Mouse (Mus musculus) stomach, postnatal 0 days (tissue): Measurements from ENCODE around the gene Myo10.

Experiments
- CTCF ChIP-seq: IDR thresholded peaks from 2 replicates; pipeline ENCODE4 v1.5.1; 2016; ENCODE audit warnings: antibody characterized with exemption, low read depth, mild to moderate bottlenecking, moderate library complexity
- EP300 ChIP-seq: optimal IDR thresholded peaks from 2 replicates; pipeline ENCODE3; 2016; ENCODE audit warnings: antibody characterized with exemption

DNA sequence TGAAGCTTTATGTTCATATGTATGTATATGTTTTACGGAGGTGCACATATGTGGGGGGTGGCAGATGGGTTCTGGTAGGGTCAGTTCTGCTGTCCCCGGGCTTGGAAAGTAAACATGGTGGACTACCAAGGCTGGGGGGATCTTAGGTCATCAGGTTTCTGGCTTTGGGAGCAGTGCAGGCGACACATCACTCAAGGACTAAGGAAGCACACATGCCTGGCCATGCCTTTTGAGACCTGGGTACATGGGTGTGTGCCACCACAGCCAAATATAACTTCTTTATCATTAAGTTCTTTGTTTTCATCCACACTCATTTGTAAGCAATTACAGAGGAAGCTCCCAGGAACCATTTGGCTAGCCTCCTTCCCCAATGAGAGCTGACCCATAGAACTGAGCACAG lies 72.9 kb downstream of the Myo10 start:
- TF ChIP-seq CTCF: no peak
- no peak for TF ChIP-seq EP300
